Mouse (Mus musculus) limb, embryonic 10.5 days (tissue): ENCODE results near the gene B830017H08Rik. TPM values are rescaled to one million over a fixed set of nuclear protein-coding genes. Genes with fewer than 3 reads are reported as not detected.

Experiments used
- DNase-seq: peaks from one replicate; pipeline ENCODE4 v3.0.0-alpha.2; 2017; ENCODE audit warnings: low spot score
- H3K27ac ChIP-seq: fragments of 300-500 bp; sonication (generic); 2 replicates; pipeline ENCODE4 v1.5.1; 2016; ENCODE audit warnings: mild to moderate bottlenecking
- H3K27me3 ChIP-seq: fragments of 300-500 bp; sonication (generic); 2 replicates; pipeline ENCODE4 v1.6.1; 2016; ENCODE audit warnings: low read depth, mild to moderate bottlenecking; ENCODE audit not compliant: poor library complexity, severe bottlenecking
- H3K36me3 ChIP-seq: fragments of 300-500 bp; sonication (generic); 2 replicates; pipeline ENCODE4 v1.6.1; 2016; ENCODE audit warnings: mild to moderate bottlenecking, moderate library complexity
- H3K4me1 ChIP-seq: fragments of 300-500 bp; sonication (generic); 2 replicates; pipeline ENCODE4 v1.6.1; 2016
- H3K4me3 ChIP-seq: fragments of 300-500 bp; sonication (generic); 2 replicates; pipeline ENCODE4 v1.5.1; 2016; ENCODE audit warnings: mild to moderate bottlenecking, moderate library complexity
- H3K9me3 ChIP-seq: fragments of 300-500 bp; sonication (generic); replicated peaks from 2 replicates; pipeline ENCODE4 v1.6.1; 2016; ENCODE audit warnings: mild to moderate bottlenecking
- WGBS: fragments of 180-500 bp; shearing (Covaris S2); methylation state at CpG from one replicate; pipeline ENCODE4 v1.1.7; 2016; 5-methylcytosine and 5-hydroxymethylcytosine counted together
- polyA plus RNA-seq: library from polyadenylated mRNA; unstranded; fragments of >200 nt; fragmentation: Nextera tagmentation; extraction: Ambion mirVana; gene quantifications from 2 replicates; pipeline ENCODE4 v1.2.1, GENCODE M21; 2016

B830017H08Rik gene
- polyA plus RNA-seq, 1 experiment from 2014 or later: 0.61 TPM

GRCm38 (mm10) chr16:17876096-17876495 lies 43.2 kb downstream of the B830017H08Rik start:
- no peaks in the 10 kb centered on the region for H3K27me3 ChIP-seq
- no peak overlapping the region for H3K4me3 ChIP-seq
- no peaks in the 10 kb centered on the region for H3K4me1 ChIP-seq
- no peaks in the 10 kb centered on the region for H3K9me3 ChIP-seq
- peaks cover 59% of the 10 kb centered on the region for H3K36me3 ChIP-seq
- H3K27ac ChIP-seq: no peak overlapping the region
- 95% methylated on average over 1 of the region's 1 CpGs for WGBS
- DNase-seq: no peak

- Histone ChIP-seq H3K4me3 (no peak overlapping the region), H3K9me3 (no peaks in the 10 kb centered on the region), H3K27ac (no peak overlapping the region), H3K27me3 (no peaks in the 10 kb centered on the region), H3K4me1 (peaks cover 3% of the 10 kb centered on the region; the same call in 1 of the 2 replicates), H3K36me3 (peaks cover 63% of the 10 kb centered on the region)
- WGBS: 91% methylated on average over 4 of the region's 4 CpGs
- no peak for DNase-seq
Observed at GRCm38 (mm10) chr16:17879571-17879970, 46.6 kb downstream of the B830017H08Rik start.

DNA sequence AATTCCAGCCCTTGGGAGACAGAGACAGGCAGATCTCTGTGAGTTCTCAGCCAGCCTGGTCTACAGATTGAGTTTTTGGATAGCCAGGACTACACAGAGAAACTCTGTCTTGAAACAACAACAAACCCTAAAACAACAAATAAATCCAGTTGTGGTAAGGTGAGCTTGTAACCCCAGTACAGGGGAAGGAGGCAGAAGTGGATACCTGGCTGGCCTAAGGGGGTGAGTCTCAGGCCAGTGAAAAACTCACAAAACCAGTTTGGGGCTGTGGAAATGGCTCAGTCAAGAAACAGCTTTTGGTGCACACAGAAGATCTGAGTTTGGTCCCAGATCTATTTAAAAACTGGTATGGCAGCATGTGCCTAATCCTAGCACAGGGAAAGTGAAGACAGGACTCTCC lies 49.3 kb downstream of the B830017H08Rik start:
- Histone ChIP-seq H3K27me3 (no peaks in the 10 kb centered on the region), H3K4me3 (no peak overlapping the region), H3K4me1 (peaks cover 3% of the 10 kb centered on the region; the same call in 1 of the 2 replicates), H3K27ac (no peak overlapping the region), H3K9me3 (no peaks in the 10 kb centered on the region), H3K36me3 (peaks cover 78% of the 10 kb centered on the region)
- DNase-seq: no peak

- Histone ChIP-seq H3K9me3 (no peaks in the 10 kb centered on the region), H3K4me1 (peaks cover 3% of the 10 kb centered on the region; the same call in 1 of the 2 replicates), H3K36me3 (peaks cover 58% of the 10 kb centered on the region), H3K4me3 (no peak overlapping the region), H3K27ac (no peak overlapping the region), H3K27me3 (no peaks in the 10 kb centered on the region)
- WGBS: 78% methylated on average over 6 of the region's 6 CpGs
- DNase-seq: no peak
Observed at GRCm38 (mm10) chr16:17884116-17884515, 51.2 kb downstream of the B830017H08Rik start.

Other genes starting within 250 kb of the B830017H08Rik start
- gene Slc7a4, start 249.9 kb upstream of the B830017H08Rik start, polyA plus RNA-seq: 0.44 and 0.81 TPM in 2 replicates
- gene Smpd4, start 213.8 kb upstream of the B830017H08Rik start, polyA plus RNA-seq: 74.3 and 74.4 TPM in 2 replicates
- gene Ccdc74a, start 186.7 kb upstream of the B830017H08Rik start, polyA plus RNA-seq: 6.0 and 8.7 TPM in 2 replicates
- gene Med15, start 100.2 kb upstream of the B830017H08Rik start, polyA plus RNA-seq: 53.2 and 55.1 TPM in 2 replicates
- gene Klhl22, start 73.5 kb upstream of the B830017H08Rik start, polyA plus RNA-seq: 70.4 and 81.3 TPM in 2 replicates
- 16.8 and 24.5 TPM in 2 replicates for gene Scarf2, start 35.8 kb upstream of the B830017H08Rik start, polyA plus RNA-seq
- 2.5 and 3.4 TPM in 2 replicates for gene Car15, start 5.2 kb downstream of the B830017H08Rik start, polyA plus RNA-seq
- gene Gm20518, start 58.5 kb downstream of the B830017H08Rik start, polyA plus RNA-seq: 0.34 and 0.44 TPM in 2 replicates
- gene Tssk1, start 61.1 kb downstream of the B830017H08Rik start, polyA plus RNA-seq: 0.04 and 0.05 TPM in 2 replicates
- gene Dgcr2, start 65.4 kb downstream of the B830017H08Rik start, polyA plus RNA-seq: 100 and 116 TPM in 2 replicates
- gene Tssk2, start 65.5 kb downstream of the B830017H08Rik start, polyA plus RNA-seq: not detected in 2 replicates
- 56.0 and 63.4 TPM in 2 replicates for gene Ess2, start 78.2 kb downstream of the B830017H08Rik start, polyA plus RNA-seq
- 0.13 TPM in 1 of 2 replicates, not detected in the other for gene Gsc2, start 81.9 kb downstream of the B830017H08Rik start, polyA plus RNA-seq
- gene Slc25a1, start 95.1 kb downstream of the B830017H08Rik start, polyA plus RNA-seq: 94.2 and 103 TPM in 2 replicates
- gene Vpreb2, start 147.3 kb downstream of the B830017H08Rik start, polyA plus RNA-seq: not detected in 2 replicates
- 160 and 168 TPM in 2 replicates for gene Dgcr6, start 219.7 kb downstream of the B830017H08Rik start, polyA plus RNA-seq